Mouse (Mus musculus): Measurements from ENCODE around the gene Rasal1. TPM values are rescaled to one million over a fixed set of nuclear protein-coding genes. Genes with fewer than 3 reads are reported as not detected.

Rasal1 gene
- polyA plus RNA-seq, 1 experiment from 2014 or later = not detected

DNA sequence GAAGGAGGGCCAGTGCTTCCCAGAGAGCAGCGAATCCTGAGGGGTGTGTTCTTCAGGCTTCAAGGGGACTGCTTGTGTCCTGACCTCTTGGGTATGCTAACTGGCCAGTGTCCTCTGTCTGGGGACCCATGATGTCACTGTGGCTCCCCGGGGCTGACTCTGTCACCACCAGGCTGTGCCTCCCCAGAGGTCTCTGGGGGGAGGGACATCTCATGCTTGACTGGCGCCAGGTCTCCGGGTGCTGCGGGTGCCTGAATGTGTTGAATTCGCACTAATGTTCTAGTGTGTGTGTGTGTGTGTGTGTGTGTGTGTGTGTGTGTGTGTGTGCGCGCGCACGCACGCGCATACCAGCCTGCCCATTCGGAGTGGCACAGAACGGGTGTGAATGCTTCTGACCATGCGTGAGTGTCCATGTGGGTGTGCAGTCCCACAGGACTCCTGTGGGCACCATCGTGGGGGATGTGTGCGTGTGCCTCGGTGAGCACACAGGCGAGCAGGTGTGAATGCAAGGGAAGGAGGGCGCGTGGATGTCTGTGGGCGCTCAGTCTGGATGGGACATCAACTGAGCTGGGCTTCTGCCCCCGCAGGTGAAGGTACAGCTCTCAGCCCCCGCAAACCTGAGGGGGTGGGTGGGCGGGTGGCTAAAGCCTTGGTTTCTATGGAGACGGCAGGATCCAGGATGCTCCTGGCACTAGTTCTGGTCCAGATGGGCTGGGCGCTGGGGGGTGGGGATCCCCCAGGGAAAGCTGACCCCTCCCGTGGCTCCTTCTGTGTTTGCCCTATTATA is 4.5 kb downstream of the Rasal1 start:
- ATAC-seq (ENCODE audit: low FRiP score) = no peak
- H3K9ac ChIP-seq (ENCODE audit: low read depth, low read length) = no peak overlapping the region
- WGBS = 83% methylated on average over 28 of the region's 28 CpGs
- no peak overlapping the region for H3K4me2 ChIP-seq (replicated peaks; ENCODE audit: low read depth, low read length)
- H3K27ac ChIP-seq (ENCODE audit: low read depth, low read length) = no peak overlapping the region
- H3K4me1 ChIP-seq (replicated peaks; ENCODE audit: control insufficient read depth, insufficient read depth, low read length) = peaks cover 2% of the 10 kb centered on the region; the same call in 1 of the 2 replicates
- H3K36me3 ChIP-seq (ENCODE audit: control insufficient read depth, insufficient read depth, low read length) = no peaks in the 10 kb centered on the region
- no peaks in the 10 kb centered on the region for H3K9me3 ChIP-seq (ENCODE audit: control insufficient read depth, low read length)
- H3K27me3 ChIP-seq (ENCODE audit: control insufficient read depth, insufficient read depth, low read length) = peaks cover 27% of the 10 kb centered on the region
- DNase-seq (ENCODE audit: low spot score) = no peak
- H3K4me3 ChIP-seq (ENCODE audit: low read depth, low read length) = no peak overlapping the region

DNA sequence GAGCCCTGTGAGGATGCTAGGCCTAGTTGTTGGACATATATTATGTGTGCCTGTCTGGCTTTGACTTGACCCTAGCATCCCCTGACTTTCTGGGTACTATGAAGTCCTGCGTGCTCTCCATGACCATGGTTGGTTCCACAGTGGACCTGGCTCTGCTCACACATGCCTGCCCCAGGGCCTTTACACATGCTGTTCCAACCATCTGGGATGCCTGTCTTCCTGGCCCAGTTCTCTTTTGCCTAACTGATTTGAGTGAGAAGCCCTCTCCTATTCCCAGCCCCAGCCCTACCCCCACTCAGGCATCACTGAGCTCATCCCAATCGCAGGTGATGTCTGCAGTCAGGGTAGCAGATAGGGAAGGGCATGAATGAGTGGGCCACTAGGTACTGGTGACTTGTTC is 5.3 kb downstream of the Rasal1 start:
- H3K9me3 ChIP-seq (ENCODE audit: control insufficient read depth, low read length) = no peaks in the 10 kb centered on the region
- H3K4me3 ChIP-seq (ENCODE audit: low read depth, low read length) = no peak overlapping the region
- no peak overlapping the region for H3K4me2 ChIP-seq (replicated peaks; ENCODE audit: low read depth, low read length)
- no peak for ATAC-seq (ENCODE audit: low FRiP score)
- 89% methylated on average over 2 of the region's 2 CpGs for WGBS
- no peaks in the 10 kb centered on the region for H3K36me3 ChIP-seq (ENCODE audit: control insufficient read depth, insufficient read depth, low read length)
- H3K9ac ChIP-seq (ENCODE audit: low read depth, low read length) = no peak overlapping the region
- H3K27ac ChIP-seq (ENCODE audit: low read depth, low read length) = no peak overlapping the region
- H3K4me1 ChIP-seq (replicated peaks; ENCODE audit: control insufficient read depth, insufficient read depth, low read length) = peaks cover under 1% of the 10 kb centered on the region; the same call in 1 of the 2 replicates
- peaks cover 19% of the 10 kb centered on the region for H3K27me3 ChIP-seq (ENCODE audit: control insufficient read depth, insufficient read depth, low read length)
- no peak for DNase-seq (ENCODE audit: low spot score)

DNA sequence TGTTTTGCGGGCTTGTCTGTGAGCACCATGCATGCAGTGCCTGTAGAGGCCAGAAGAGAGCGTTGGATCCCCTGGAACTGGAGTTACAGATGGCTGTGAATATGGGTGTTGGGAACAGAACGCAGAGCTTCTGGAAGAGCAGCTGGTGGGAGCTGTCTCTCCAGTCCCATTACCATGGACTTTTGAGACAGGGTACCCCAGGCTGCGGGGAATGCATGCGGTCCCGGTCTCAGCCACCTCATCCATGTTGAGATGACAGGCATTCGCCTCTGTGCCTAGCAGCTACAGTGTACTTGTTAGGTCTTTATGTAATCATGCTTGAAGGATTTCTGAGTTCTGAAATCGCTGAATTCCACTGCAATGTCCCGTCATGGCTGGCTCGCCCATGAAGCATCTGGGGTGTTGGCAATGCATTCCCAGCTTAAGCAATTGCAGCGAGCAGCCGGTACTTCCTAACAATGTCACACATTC is 7.7 kb downstream of the Rasal1 start:
- 89% methylated on average over 12 of the region's 12 CpGs for WGBS
- DNase-seq (ENCODE audit: low spot score) = no peak
- ATAC-seq (ENCODE audit: low FRiP score) = no peak

DNA sequence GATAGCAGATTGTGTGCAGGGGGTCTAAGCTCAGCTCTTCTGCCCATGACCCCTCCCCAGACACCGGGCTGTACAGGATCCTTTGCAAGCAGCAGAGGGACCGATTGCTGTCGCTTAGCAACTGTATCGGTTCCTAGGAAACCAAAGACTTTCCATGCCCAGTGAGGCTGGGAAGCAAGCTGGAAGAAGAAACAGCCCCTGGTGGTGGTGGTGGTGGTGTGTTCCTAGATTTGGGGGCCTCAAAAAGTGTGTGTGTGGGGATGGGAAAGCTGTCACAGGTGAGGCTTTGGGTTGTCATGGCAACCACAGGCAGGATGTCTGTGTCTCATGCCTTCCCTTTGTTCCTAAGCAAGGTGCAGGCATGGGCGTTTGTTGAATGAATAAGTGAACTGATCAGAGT is 12.2 kb downstream of the Rasal1 start:
- no peak overlapping the region for H3K9ac ChIP-seq (ENCODE audit: low read depth, low read length)
- no peaks in the 10 kb centered on the region for H3K4me1 ChIP-seq (replicated peaks; ENCODE audit: control insufficient read depth, insufficient read depth, low read length)
- DNase-seq (ENCODE audit: low spot score) (no peak), ATAC-seq (ENCODE audit: low FRiP score) (no peak)
- H3K4me3 ChIP-seq (ENCODE audit: low read depth, low read length) = no peak overlapping the region
- no peak overlapping the region for H3K27ac ChIP-seq (ENCODE audit: low read depth, low read length)
- H3K9me3 ChIP-seq (ENCODE audit: control insufficient read depth, low read length) = no peaks in the 10 kb centered on the region
- WGBS = 48% methylated on average over 5 of the region's 5 CpGs
- H3K27me3 ChIP-seq (ENCODE audit: control insufficient read depth, insufficient read depth, low read length) = no peaks in the 10 kb centered on the region
- H3K4me2 ChIP-seq (replicated peaks; ENCODE audit: low read depth, low read length) = no peak overlapping the region
- no peaks in the 10 kb centered on the region for H3K36me3 ChIP-seq (ENCODE audit: control insufficient read depth, insufficient read depth, low read length)

More for the DNA sequence above, 7.7 kb downstream of the Rasal1 start:
- H3K4me1 ChIP-seq (replicated peaks; ENCODE audit: control insufficient read depth, insufficient read depth, low read length) = no peaks in the 10 kb centered on the region
- H3K27ac ChIP-seq (ENCODE audit: low read depth, low read length) = no peak overlapping the region
- no peak overlapping the region for H3K9ac ChIP-seq (ENCODE audit: low read depth, low read length)
- no peak overlapping the region for H3K4me2 ChIP-seq (replicated peaks; ENCODE audit: low read depth, low read length)
- no peaks in the 10 kb centered on the region for H3K9me3 ChIP-seq (ENCODE audit: control insufficient read depth, low read length)
- H3K4me3 ChIP-seq (ENCODE audit: low read depth, low read length) = no peak overlapping the region
- no peaks in the 10 kb centered on the region for H3K36me3 ChIP-seq (ENCODE audit: control insufficient read depth, insufficient read depth, low read length)
- no peaks in the 10 kb centered on the region; the same call in 1 of the 2 replicates for H3K27me3 ChIP-seq (ENCODE audit: control insufficient read depth, insufficient read depth, low read length)

DNA sequence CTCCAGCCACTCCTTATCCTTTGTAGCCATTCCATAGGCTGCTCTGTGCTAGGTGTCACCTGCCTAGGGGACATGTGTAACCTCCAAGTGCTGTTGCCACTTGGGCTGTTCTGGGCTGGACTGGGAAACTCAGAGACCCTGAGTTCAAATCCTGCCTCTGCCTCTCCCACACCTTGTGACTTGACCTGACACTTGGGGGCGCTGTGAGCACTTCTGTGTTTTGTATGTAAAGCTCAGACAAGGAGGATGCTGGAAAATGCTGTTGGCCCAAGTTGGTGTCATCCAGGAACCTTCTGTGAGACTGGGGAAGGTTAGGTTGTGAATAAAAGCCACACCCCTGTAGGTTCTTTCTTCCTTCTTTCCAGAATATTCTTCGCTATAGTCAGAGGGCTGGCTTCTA is 16.3 kb downstream of the Rasal1 start:
- Histone ChIP-seq H3K4me1 (replicated peaks; ENCODE audit: control insufficient read depth, insufficient read depth, low read length) (no peaks in the 10 kb centered on the region), H3K4me2 (replicated peaks; ENCODE audit: low read depth, low read length) (no peak overlapping the region), H3K27ac (ENCODE audit: low read depth, low read length) (no peak overlapping the region), H3K9ac (ENCODE audit: low read depth, low read length) (no peak overlapping the region), H3K9me3 (ENCODE audit: control insufficient read depth, low read length) (no peaks in the 10 kb centered on the region), H3K4me3 (ENCODE audit: low read depth, low read length) (no peak overlapping the region), H3K27me3 (ENCODE audit: control insufficient read depth, insufficient read depth, low read length) (peaks cover 2% of the 10 kb centered on the region; the same call in 1 of the 2 replicates), H3K36me3 (ENCODE audit: control insufficient read depth, insufficient read depth, low read length) (no peaks in the 10 kb centered on the region)
- ATAC-seq (ENCODE audit: low FRiP score) (no peak), DNase-seq (ENCODE audit: low spot score) (no peak)
- WGBS = 58% methylated on average over 2 of the region's 2 CpGs

DNA sequence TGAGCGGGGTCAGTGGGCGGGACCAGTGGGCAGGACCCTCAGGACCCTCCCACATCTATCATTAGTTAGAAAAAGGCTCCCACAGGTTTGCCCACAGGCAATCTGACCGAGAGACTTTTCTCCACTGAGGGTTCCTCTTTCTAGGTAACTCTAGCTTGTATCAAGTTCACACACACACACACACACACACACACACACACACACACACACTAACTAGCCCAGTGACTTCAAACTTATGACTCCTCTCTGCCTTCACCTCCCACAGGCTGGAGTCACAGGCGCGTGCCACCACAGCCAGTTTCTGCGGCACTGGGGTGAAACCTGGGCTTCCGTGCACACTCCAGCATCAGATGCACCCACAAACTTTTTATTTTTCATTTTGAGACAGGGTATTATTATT is 20.1 kb downstream of the Rasal1 start:
- no peak overlapping the region for H3K9ac ChIP-seq (ENCODE audit: low read depth, low read length)
- no peaks in the 10 kb centered on the region for H3K36me3 ChIP-seq (ENCODE audit: control insufficient read depth, insufficient read depth, low read length)
- no peaks in the 10 kb centered on the region for H3K4me1 ChIP-seq (replicated peaks; ENCODE audit: control insufficient read depth, insufficient read depth, low read length)
- WGBS = 70% methylated on average over 7 of the region's 7 CpGs
- DNase-seq (ENCODE audit: low spot score) = no peak
- ATAC-seq (ENCODE audit: low FRiP score) = no peak
- H3K27ac ChIP-seq (ENCODE audit: low read depth, low read length) = no peak overlapping the region
- H3K4me2 ChIP-seq (replicated peaks; ENCODE audit: low read depth, low read length) = no peak overlapping the region
- H3K9me3 ChIP-seq (ENCODE audit: control insufficient read depth, low read length) = no peaks in the 10 kb centered on the region
- peaks cover 2% of the 10 kb centered on the region; the same call in 1 of the 2 replicates for H3K27me3 ChIP-seq (ENCODE audit: control insufficient read depth, insufficient read depth, low read length)
- H3K4me3 ChIP-seq (ENCODE audit: low read depth, low read length) = no peak overlapping the region

DNA sequence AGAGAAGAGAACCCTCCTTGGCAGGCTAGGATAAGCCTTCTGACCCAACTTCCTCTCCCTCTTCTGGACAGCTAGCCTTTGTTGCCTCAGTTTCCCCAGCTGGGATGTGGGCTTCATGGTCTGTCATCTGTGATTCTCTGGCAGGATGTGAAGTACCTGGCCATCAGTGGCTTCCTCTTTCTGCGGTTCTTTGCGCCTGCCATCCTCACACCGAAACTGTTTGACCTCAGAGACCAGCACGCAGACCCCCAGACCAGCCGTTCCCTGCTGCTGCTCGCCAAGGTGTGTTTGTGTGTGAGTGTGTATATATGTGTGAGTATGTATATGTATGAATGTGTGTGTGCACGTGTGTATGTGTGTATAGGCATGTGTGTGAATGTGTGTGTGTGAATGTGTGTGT is 21.5 kb downstream of the Rasal1 start:
- Histone ChIP-seq H3K4me2 (replicated peaks; ENCODE audit: low read depth, low read length) (no peak overlapping the region), H3K36me3 (ENCODE audit: control insufficient read depth, insufficient read depth, low read length) (no peaks in the 10 kb centered on the region), H3K9ac (ENCODE audit: low read depth, low read length) (no peak overlapping the region), H3K9me3 (ENCODE audit: control insufficient read depth, low read length) (no peaks in the 10 kb centered on the region), H3K27ac (ENCODE audit: low read depth, low read length) (no peak overlapping the region), H3K27me3 (ENCODE audit: control insufficient read depth, insufficient read depth, low read length) (peaks cover 2% of the 10 kb centered on the region; the same call in 1 of the 2 replicates), H3K4me3 (ENCODE audit: low read depth, low read length) (no peak overlapping the region), H3K4me1 (replicated peaks; ENCODE audit: control insufficient read depth, insufficient read depth, low read length) (no peaks in the 10 kb centered on the region)
- ATAC-seq (ENCODE audit: low FRiP score) (no peak), DNase-seq (ENCODE audit: low spot score) (no peak)
- 86% methylated on average over 7 of the region's 7 CpGs for WGBS

DNA sequence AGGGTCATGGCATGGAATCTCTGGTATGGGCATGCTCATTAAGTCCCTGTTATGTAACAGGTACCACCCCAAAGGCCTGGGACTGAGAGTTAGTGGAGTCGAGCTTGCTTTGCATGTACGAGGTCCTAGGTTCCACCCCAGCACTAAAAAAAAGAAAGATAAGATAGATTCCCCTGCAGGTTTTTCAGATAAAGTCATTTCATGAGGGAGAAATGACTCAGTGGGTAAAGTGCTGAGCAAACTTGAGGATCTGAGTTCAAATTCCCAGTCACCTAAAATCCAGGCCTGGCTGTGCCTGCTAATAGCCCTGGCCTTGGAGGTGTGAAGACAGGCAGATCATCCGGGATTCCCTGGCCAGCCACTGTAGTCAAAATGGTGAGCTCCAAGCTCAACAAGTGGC is 23.3 kb downstream of the Rasal1 start:
- Histone ChIP-seq H3K9me3 (ENCODE audit: control insufficient read depth, low read length) (no peaks in the 10 kb centered on the region), H3K4me2 (replicated peaks; ENCODE audit: low read depth, low read length) (no peak overlapping the region), H3K4me3 (ENCODE audit: low read depth, low read length) (no peak overlapping the region), H3K27ac (ENCODE audit: low read depth, low read length) (no peak overlapping the region), H3K27me3 (ENCODE audit: control insufficient read depth, insufficient read depth, low read length) (peaks cover 2% of the 10 kb centered on the region; the same call in 1 of the 2 replicates), H3K9ac (ENCODE audit: low read depth, low read length) (no peak overlapping the region), H3K36me3 (ENCODE audit: control insufficient read depth, insufficient read depth, low read length) (no peaks in the 10 kb centered on the region), H3K4me1 (replicated peaks; ENCODE audit: control insufficient read depth, insufficient read depth, low read length) (no peaks in the 10 kb centered on the region)
- ATAC-seq (ENCODE audit: low FRiP score) = no peak
- 86% methylated on average over 3 of the region's 3 CpGs for WGBS
- DNase-seq (ENCODE audit: low spot score) = no peak

DNA sequence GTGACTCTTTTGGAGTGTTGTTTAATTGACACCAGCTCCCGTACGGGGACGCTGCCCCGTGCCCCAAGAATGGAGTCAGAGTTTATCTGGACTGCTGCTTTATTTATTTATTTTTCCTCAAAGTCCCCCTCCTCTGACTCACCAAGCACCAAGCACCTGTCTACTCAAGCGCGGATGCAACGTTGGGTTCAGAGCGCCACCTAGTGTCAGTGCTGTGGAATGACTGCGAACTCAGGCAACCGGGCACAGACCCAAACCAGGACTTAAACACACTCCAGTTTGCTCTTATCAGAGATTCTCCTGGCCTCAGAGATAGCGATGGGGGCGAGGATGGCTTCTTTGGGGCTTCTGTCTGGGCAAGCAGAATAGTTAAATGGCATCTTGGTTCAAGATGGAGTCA is 25.0 kb downstream of the Rasal1 start:
- Histone ChIP-seq H3K9me3 (ENCODE audit: control insufficient read depth, low read length) (no peaks in the 10 kb centered on the region), H3K27ac (ENCODE audit: low read depth, low read length) (no peak overlapping the region), H3K36me3 (ENCODE audit: control insufficient read depth, insufficient read depth, low read length) (no peaks in the 10 kb centered on the region), H3K4me1 (replicated peaks; ENCODE audit: control insufficient read depth, insufficient read depth, low read length) (no peaks in the 10 kb centered on the region), H3K27me3 (ENCODE audit: control insufficient read depth, insufficient read depth, low read length) (no peaks in the 10 kb centered on the region), H3K4me3 (ENCODE audit: low read depth, low read length) (no peak overlapping the region), H3K9ac (ENCODE audit: low read depth, low read length) (no peak overlapping the region), H3K4me2 (replicated peaks; ENCODE audit: low read depth, low read length) (no peak overlapping the region)
- 15% methylated on average over 12 of the region's 12 CpGs for WGBS
- DNase-seq (ENCODE audit: low spot score) (peak; percentile 79), ATAC-seq (ENCODE audit: low FRiP score) (no peak)
